Comparison of ENCODE assay signal across 8 mouse cellular contexts in the genomic region with DNA sequence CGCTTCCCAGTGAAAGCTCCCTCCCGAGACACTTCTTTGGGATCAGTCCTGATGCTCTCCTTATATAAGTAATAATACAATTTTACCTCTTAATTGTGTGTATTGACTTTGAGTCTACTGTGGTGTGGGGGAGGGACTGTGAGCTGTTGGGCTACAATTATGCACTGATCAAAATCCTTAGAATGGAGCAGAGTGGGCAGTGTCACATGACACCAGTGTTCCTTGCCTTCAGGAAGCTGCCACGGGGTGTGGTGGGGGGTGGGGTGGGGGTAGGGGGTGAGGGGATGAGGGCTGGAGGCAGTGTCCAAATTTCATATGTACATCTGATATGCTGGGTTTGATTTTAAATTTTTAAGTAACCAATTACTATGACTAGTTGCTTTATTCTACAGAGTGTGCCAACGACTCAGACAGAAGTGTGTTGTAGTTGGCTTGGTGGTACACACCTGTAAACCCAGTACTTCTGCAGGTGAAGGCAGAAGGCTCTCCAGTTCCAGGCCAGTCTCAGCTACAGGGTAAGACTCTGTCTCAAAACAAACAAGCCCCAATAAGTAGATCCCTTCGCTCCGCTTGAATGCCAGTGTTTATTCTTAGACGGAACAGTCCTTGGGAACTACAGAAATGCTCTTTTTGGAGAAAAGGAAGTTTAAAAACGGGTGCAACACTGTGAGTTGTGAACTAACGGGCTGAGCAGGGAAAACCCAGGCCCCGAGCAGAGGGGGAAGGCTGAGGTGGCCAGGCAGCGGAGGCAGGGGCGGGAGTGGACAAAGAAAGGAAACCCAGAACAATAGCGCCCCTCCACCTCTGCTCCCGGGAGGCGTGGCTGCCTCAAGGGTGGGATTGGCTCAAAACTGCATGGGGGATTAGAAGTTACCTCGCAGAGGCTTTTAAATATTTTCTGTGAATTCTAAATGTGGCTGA. TPM values are rescaled to one million over a fixed set of nuclear protein-coding genes. Genes with fewer than 3 reads are reported as not detected.
DNase-seq lines count a peak whose midpoint lies in the region; ATAC-seq and TF ChIP-seq lines count a peak whose summit lies in the region.

No protein-coding gene starts in this region.

- peak; percentile 83 for DNase-seq in embryo, embryonic 10 days (ENCODE audit: low spot score)
- DNase-seq in heart, adult 11 months, result peak; percentile 98
- DNase-seq in intestine, embryonic 14.5 days (ENCODE audit: low spot score), result peak; percentile 74
- no peak for DNase-seq in liver, embryonic 14.5 days (ENCODE audit: low read depth in 3 of 3, low spot score in 3 of 3)
- DNase-seq in left cerebral cortex, adult 8-10 months (ENCODE audit: low spot score in 2 of 2), result no peak
- DNase-seq in MN1 (ENCODE audit: low spot score), result no peak

- peak overlapping the region; percentile 87 for H3K27ac ChIP-seq in ES-Bruce4 (ENCODE audit: insufficient read depth, low read length)
- peak overlapping the region; percentile 67 for H3K27ac ChIP-seq in intestine, embryonic 14.5 days (ENCODE audit: low read depth)
- H3K27ac ChIP-seq in liver, embryonic 14.5 days, result no peak overlapping the region
- H3K27ac ChIP-seq in neural tube, embryonic 12.5 days, result no peak overlapping the region

- H3K4me3 ChIP-seq in ES-Bruce4 (ENCODE audit: low read depth, low read length), result no peak overlapping the region
- H3K4me3 ChIP-seq in intestine, embryonic 14.5 days (ENCODE audit: low read depth, low read length), result peak overlapping the region; percentile 27
- H3K4me3 ChIP-seq in liver, embryonic 14.5 days (ENCODE audit: insufficient read depth in 1 of 2, low read depth in 2 of 2, low read length in 2 of 2), result 0 out of 4 replicates have a peak overlapping the region, but pooled peaks have one; percentile 0 to 14
- H3K4me3 ChIP-seq in neural tube, embryonic 12.5 days, result peak overlapping the region; percentile 21; the same call in 1 of the 2 replicates

- WGBS in intestine, embryonic 14.5 days, result 18% methylated on average over 16 of the region's 16 CpGs
- WGBS in liver, embryonic 14.5 days (ENCODE audit: insufficient replicate concordance), result 17% methylated on average over 16 of the region's 16 CpGs
- 13% methylated on average over 16 of the region's 16 CpGs for WGBS in neural tube, embryonic 12.5 days

- H3K4me2 ChIP-seq in intestine, embryonic 14.5 days (ENCODE audit: low read length), result peak overlapping the region; percentile 51
- peak overlapping the region; percentile 53 for H3K4me2 ChIP-seq in liver, embryonic 14.5 days (ENCODE audit: low read depth)
- H3K4me2 ChIP-seq in neural tube, embryonic 12.5 days (replicated peaks), result peak overlapping the region; percentile 58

- TF ChIP-seq POLR2A in ES-Bruce4 (IDR thresholded peaks at IDR 0.05; ENCODE audit: insufficient read depth, low read length), result no peak

- TF ChIP-seq CTCF in ES-Bruce4 (IDR thresholded peaks at IDR 0.05; ENCODE audit: low read depth, low read length), result no peak
- no peak for TF ChIP-seq CTCF in liver, embryonic 14.5 days (IDR thresholded peaks at IDR 0.05; ENCODE audit: low read depth)

- no peaks in the 10 kb centered on the region for H3K9me3 ChIP-seq in ES-Bruce4 (replicated peaks; ENCODE audit: control insufficient read depth, insufficient read depth, low read length, poor library complexity, severe bottlenecking)
- no peaks in the 10 kb centered on the region for H3K9me3 ChIP-seq in intestine, embryonic 14.5 days (ENCODE audit: control insufficient read depth, low read length)
- no peaks in the 10 kb centered on the region for H3K9me3 ChIP-seq in liver, embryonic 14.5 days (ENCODE audit: control insufficient read depth, low read length)
- no peaks in the 10 kb centered on the region for H3K9me3 ChIP-seq in neural tube, embryonic 12.5 days

- ATAC-seq in intestine, embryonic 14.5 days (replicated peaks; ENCODE audit: low FRiP score, low TSS enrichment, low read depth), result peak; percentile 64; the same call in 1 of the 2 replicates
- ATAC-seq in liver, embryonic 14.5 days (ENCODE audit: insufficient read depth), result no peak
- peak; percentile 87 for ATAC-seq in neural tube, embryonic 12.5 days (ENCODE audit: low FRiP score, low read depth)

- no peaks in the 10 kb centered on the region for H3K4me1 ChIP-seq in ES-Bruce4 (ENCODE audit: control insufficient read depth, insufficient read depth, low read length)
- no peaks in the 10 kb centered on the region for H3K4me1 ChIP-seq in intestine, embryonic 14.5 days (replicated peaks; ENCODE audit: control insufficient read depth, insufficient read depth, low read length)
- H3K4me1 ChIP-seq in liver, embryonic 14.5 days (replicated peaks; ENCODE audit: control insufficient read depth in 2 of 2, insufficient read depth in 2 of 2, low read length in 1 of 2), result peaks cover 0 to 2% of the 10 kb centered on the region in 2 experiments; a peak in 1 of 4 replicates
- peaks cover 6% of the 10 kb centered on the region for H3K4me1 ChIP-seq in neural tube, embryonic 12.5 days

- H3K9ac ChIP-seq in ES-Bruce4 (ENCODE audit: low read depth, poor library complexity, severe bottlenecking), result peak overlapping the region; percentile 42
- peak overlapping the region; percentile 27 for H3K9ac ChIP-seq in intestine, embryonic 14.5 days (ENCODE audit: low read length)
- peak overlapping the region; percentile 37; the same call in 1 of the 2 replicates for H3K9ac ChIP-seq in liver, embryonic 14.5 days (replicated peaks)
- H3K9ac ChIP-seq in neural tube, embryonic 12.5 days, result peak overlapping the region; percentile 49

- no peak for TF ChIP-seq EP300 in ES-Bruce4 (IDR thresholded peaks at IDR 0.05; ENCODE audit: insufficient read depth, low read depth, low read length)
- no peak for TF ChIP-seq EP300 in liver, embryonic 14.5 days (IDR thresholded peaks at IDR 0.05; ENCODE audit: low read depth)

- no peaks in the 10 kb centered on the region for H3K36me3 ChIP-seq in ES-Bruce4 (ENCODE audit: control insufficient read depth, insufficient read depth, low read length, poor library complexity, severe bottlenecking)
- H3K36me3 ChIP-seq in intestine, embryonic 14.5 days (ENCODE audit: control insufficient read depth, insufficient read depth, low read length), result no peaks in the 10 kb centered on the region
- H3K36me3 ChIP-seq in liver, embryonic 14.5 days (replicated peaks; ENCODE audit: control insufficient read depth, insufficient read depth, low read depth), result no peaks in the 10 kb centered on the region
- no peaks in the 10 kb centered on the region for H3K36me3 ChIP-seq in neural tube, embryonic 12.5 days

- no peaks in the 10 kb centered on the region for H3K27me3 ChIP-seq in ES-Bruce4 (ENCODE audit: control insufficient read depth, insufficient read depth, low read length, poor library complexity, severe bottlenecking)
- H3K27me3 ChIP-seq in intestine, embryonic 14.5 days (replicated peaks; ENCODE audit: control insufficient read depth, insufficient read depth, low read length), result no peaks in the 10 kb centered on the region
- no peaks in the 10 kb centered on the region for H3K27me3 ChIP-seq in liver, embryonic 14.5 days (ENCODE audit: control insufficient read depth, insufficient read depth, low read length)
- H3K27me3 ChIP-seq in neural tube, embryonic 12.5 days (replicated peaks), result no peaks in the 10 kb centered on the region

RNA-seq across cellular contexts. Expression of gene Xpo1, which starts 45.0 kb away (rescaled TPM):
- 442 and 451 TPM in 2 replicates for polyA plus RNA-seq in ES-Bruce4 (2011; ENCODE audit: insufficient read depth, insufficient read length, low read depth, missing spikeins)
- 115 and 116 TPM in 2 replicates for polyA plus RNA-seq in intestine, embryonic 14.5 days (2014; fragmentation: Nextera tagmentation; extraction: Ambion mirVana)
- polyA plus RNA-seq in liver, embryonic 14.5 days (2012; rRNA removed), result 15.6 and 25.7 TPM in 2 replicates
- 50.3 and 56.3 TPM in 2 replicates for polyA plus RNA-seq in liver, embryonic 14.5 days (2014; fragmentation: Nextera tagmentation; extraction: Ambion mirVana)
- 125 and 134 TPM in 2 replicates for polyA plus RNA-seq in neural tube, embryonic 12.5 days (2016; fragmentation: Nextera tagmentation; extraction: Ambion mirVana)
- 10 to 100 TPM; 52.4 to 58.9 (median 57.1) TPM for total RNA-seq in left cerebral cortex, adult 8-10 months (2022)

Comparison
In these comparisons a context has a peak if more than half of its experiments do, and no peak if none do; other contexts are left out.
1. H3K27ac ChIP-seq: peak in ES-Bruce4 (single experiment) and intestine, embryonic 14.5 days (single experiment); none in liver, embryonic 14.5 days (single experiment) and neural tube, embryonic 12.5 days (single experiment).
2. DNase-seq: peak in embryo, embryonic 10 days (single experiment), heart, adult 11 months (single experiment) and intestine, embryonic 14.5 days (single experiment); none in liver, embryonic 14.5 days (0 of 3), left cerebral cortex, adult 8-10 months (0 of 2) and MN1 (single experiment).
3. Peak in every context shown above with its lines, with median percentiles within 50 percentile points of each other: H3K9ac ChIP-seq and H3K4me2 ChIP-seq.